Mouse (Mus musculus) lung, embryonic 14.5 days (tissue): ENCODE measurements around the gene Sebox. TPM values are rescaled to one million over a fixed set of nuclear protein-coding genes. Genes with fewer than 3 reads are reported as not detected.

Experiments
- ATAC-seq: fragments of 200-750 bp; cut with Nextera tagmentation; 2 replicates; pipeline ENCODE4 v1.8.0; 2017; ENCODE audit warnings: mild to moderate bottlenecking, moderate TSS enrichment, moderate library complexity; ENCODE audit not compliant: insufficient read depth
- DNase-seq: peaks from one replicate; pipeline ENCODE4 v3.0.0-alpha.2; 2015
- H3K27ac ChIP-seq: fragments of 300-500 bp; sonication (generic); 2 replicates; pipeline ENCODE4 v1.5.1; 2014; ENCODE audit warnings: low read depth, mild to moderate bottlenecking, moderate library complexity
- H3K27me3 ChIP-seq: fragments of 300-500 bp; sonication (generic); 2 replicates; pipeline ENCODE4 v1.6.1; 2014; ENCODE audit warnings: low read length, control low read depth; ENCODE audit not compliant: insufficient read depth
- H3K36me3 ChIP-seq: fragments of 300-500 bp; sonication (generic); 2 replicates; pipeline ENCODE4 v1.6.1; 2014; ENCODE audit warnings: control low read depth; ENCODE audit not compliant: insufficient read depth
- H3K4me1 ChIP-seq: fragments of 300-500 bp; sonication (generic); 2 replicates; pipeline ENCODE4 v1.6.1; 2014; ENCODE audit warnings: antibody characterized with exemption, control low read depth; ENCODE audit not compliant: insufficient read depth
- H3K4me2 ChIP-seq: fragments of 300-500 bp; sonication (generic); 2 replicates; pipeline ENCODE4 v1.6.1; 2014; ENCODE audit warnings: mild to moderate bottlenecking
- H3K4me3 ChIP-seq: fragments of 300-500 bp; sonication (generic); 2 replicates; pipeline ENCODE4 v1.5.1; 2014; ENCODE audit warnings: low read depth, low read length
- H3K9ac ChIP-seq: fragments of 300-500 bp; sonication (generic); 2 replicates; pipeline ENCODE4 v1.6.1; 2014
- H3K9me3 ChIP-seq: fragments of 300-500 bp; sonication (generic); 2 replicates; pipeline ENCODE4 v1.6.1; 2016; ENCODE audit warnings: low read depth, low read length, control low read depth
- CTCF ChIP-seq: IDR thresholded peaks from 2 replicates; pipeline ENCODE4 v1.5.1; 2016; ENCODE audit warnings: antibody characterized with exemption, low read depth
- WGBS: fragments of 180-500 bp; shearing (Covaris S2); extraction: QIAGEN DNeasy Blood & Tissue Kit; methylation state at CpG from one replicate; pipeline ENCODE4 v1.1.7; 2014; 5-methylcytosine and 5-hydroxymethylcytosine counted together
- polyA plus RNA-seq: library from polyadenylated mRNA; unstranded; fragments of >200 nt; fragmentation: Nextera tagmentation; extraction: Ambion mirVana; gene quantifications from 2 replicates; pipeline ENCODE4 v1.2.1, GENCODE M21; 2014

Gene Sebox
- polyA plus RNA-seq, 1 experiment from 2014 or later = not detected

- 0 out of 2 replicates have a peak, but pooled peaks cover 10% of the 10 kb centered on the region for H3K4me1 ChIP-seq
- H3K9me3 ChIP-seq = no peaks in the 10 kb centered on the region
- peaks cover 39% of the 10 kb centered on the region for H3K36me3 ChIP-seq
- no peaks in the 10 kb centered on the region for H3K27me3 ChIP-seq
- H3K4me2 ChIP-seq = no peak overlapping the region
- no peak overlapping the region for H3K27ac ChIP-seq
- TF ChIP-seq CTCF = peak; percentile 56
- WGBS = 81% methylated on average over 5 of the region's 5 CpGs
- peak; percentile 43 for DNase-seq
- ATAC-seq = no peak
- no peak overlapping the region for H3K4me3 ChIP-seq
- no peak overlapping the region for H3K9ac ChIP-seq
These were observed 5.9 kb downstream of the Sebox start for GRCm38 (mm10) chr11:78509148-78509547.

GRCm38 (mm10) chr11:78512025-78512957, 9.0 kb downstream of the Sebox start, which contains the start of the genes Tmem199 and Poldip2:
TSS of gene Tmem199 (minus strand) at chr11:78512172.
TSS of gene Poldip2 (plus strand) at chr11:78512193.
- peak; percentile 97 for DNase-seq
- Histone ChIP-seq H3K27me3 (no peaks in the 10 kb centered on the region), H3K4me2 (peak within 1 kb of the TSS; percentile 74), H3K4me1 (0 out of 2 replicates have a peak, but pooled peaks cover 10% of the 10 kb centered on the region), H3K36me3 (peaks cover 54% of the 10 kb centered on the region), H3K4me3 (peak within 1 kb of the TSS; percentile 93), H3K9ac (peak within 1 kb of the TSS; percentile 96), H3K9me3 (no peaks in the 10 kb centered on the region), H3K27ac (peak within 1 kb of the TSS; percentile 68)
- TF ChIP-seq CTCF = no peak
- ATAC-seq = peak; percentile 98
- WGBS = under 1% methylated on average over 66 of the region's 67 CpGs

GRCm38 (mm10) chr11:78513106-78513790, 10.0 kb downstream of the Sebox start:
- Histone ChIP-seq H3K27me3 (no peaks in the 10 kb centered on the region), H3K4me1 (0 out of 2 replicates have a peak, but pooled peaks cover 10% of the 10 kb centered on the region), H3K9me3 (no peaks in the 10 kb centered on the region), H3K4me3 (peak overlapping the region; percentile 93), H3K9ac (peak overlapping the region; percentile 96), H3K4me2 (peak overlapping the region; percentile 74), H3K36me3 (peaks cover 54% of the 10 kb centered on the region), H3K27ac (0 out of 2 replicates have a peak overlapping the region, but pooled peaks have one; percentile 16)
- DNase-seq = no peak
- TF ChIP-seq CTCF = no peak
- ATAC-seq = no peak
- 70% methylated on average over 3 of the region's 3 CpGs for WGBS

DNA sequence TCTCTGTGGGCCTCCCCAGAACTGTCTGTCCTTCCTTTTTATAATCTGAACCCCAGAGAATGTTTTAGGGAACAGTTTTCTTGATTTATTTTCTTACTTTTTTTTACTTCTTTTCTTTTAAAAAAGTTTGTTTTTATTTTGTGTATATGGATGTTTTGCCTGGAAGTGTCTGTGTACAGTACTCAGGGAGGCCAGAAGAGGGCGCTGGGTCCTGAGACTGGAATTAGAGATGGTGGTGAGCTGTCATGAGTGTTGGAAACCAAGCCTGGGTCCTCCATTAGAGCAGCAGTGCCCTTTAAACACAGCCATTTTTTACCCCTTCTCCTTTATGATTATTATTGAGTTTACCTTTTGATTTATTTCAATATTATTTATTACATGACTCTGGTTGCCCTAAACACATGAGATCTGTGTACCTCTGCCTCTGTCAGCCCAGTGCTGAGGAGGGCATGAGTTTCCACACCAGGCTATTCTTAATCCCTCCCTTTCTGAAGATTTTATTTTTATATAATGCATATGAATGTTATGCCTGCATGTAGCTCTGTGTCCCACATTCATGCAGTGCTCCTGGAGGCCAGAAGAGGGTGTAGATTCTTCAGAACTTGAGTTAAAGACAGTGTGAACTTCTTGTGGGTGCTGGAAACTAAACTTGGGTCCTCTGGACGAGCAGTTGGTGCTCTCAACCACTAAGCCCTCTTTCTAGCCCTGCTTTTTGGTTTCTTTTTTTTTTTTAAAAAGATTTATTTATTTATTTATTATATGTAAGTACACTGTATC, 12.5 kb downstream of the Sebox start:
- ATAC-seq (no peak), DNase-seq (no peak)
- Histone ChIP-seq H3K4me2 (no peak overlapping the region), H3K4me3 (no peak overlapping the region), H3K27ac (no peak overlapping the region), H3K9ac (no peak overlapping the region), H3K36me3 (peaks cover 65% of the 10 kb centered on the region), H3K4me1 (0 out of 2 replicates have a peak, but pooled peaks cover 10% of the 10 kb centered on the region), H3K9me3 (no peaks in the 10 kb centered on the region), H3K27me3 (no peaks in the 10 kb centered on the region)
- peak; percentile 36 for TF ChIP-seq CTCF
- WGBS = 64% methylated on average over 2 of the region's 2 CpGs

DNA sequence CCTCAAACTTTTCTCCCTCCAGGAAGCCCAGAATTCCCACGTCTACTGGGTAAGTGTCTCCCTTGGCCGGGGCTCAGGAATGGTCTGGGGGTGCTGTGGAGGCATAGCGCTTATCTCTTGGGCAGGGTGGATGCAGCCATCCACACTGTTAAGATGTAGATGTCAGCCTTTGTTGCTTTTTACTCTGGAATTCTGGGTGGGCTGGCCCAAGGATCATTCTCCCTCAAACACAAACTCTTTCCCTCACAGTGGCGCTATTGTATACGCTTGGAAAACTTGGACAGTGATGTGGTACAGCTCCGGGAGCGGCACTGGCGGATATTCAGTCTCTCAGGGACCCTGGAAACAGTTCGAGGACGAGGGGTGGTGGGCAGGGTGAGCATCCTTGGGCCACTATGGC, 15.7 kb downstream of the Sebox start:
- ATAC-seq = no peak

GRCm38 (mm10) chr11:78521880-78522279, 18.6 kb downstream of the Sebox start:
- 81% methylated on average over 3 of the region's 3 CpGs for WGBS
- ATAC-seq (no peak), DNase-seq (no peak)
- no peak for TF ChIP-seq CTCF
- Histone ChIP-seq H3K36me3 (peaks cover 95% of the 10 kb centered on the region), H3K4me1 (no peaks in the 10 kb centered on the region), H3K9me3 (no peaks in the 10 kb centered on the region), H3K9ac (no peak overlapping the region), H3K27ac (no peak overlapping the region), H3K4me3 (no peak overlapping the region), H3K4me2 (no peak overlapping the region), H3K27me3 (no peaks in the 10 kb centered on the region)

More for the DNA sequence above, 15.7 kb downstream of the Sebox start:
- TF ChIP-seq CTCF = no peak
- 89% methylated on average over 10 of the region's 10 CpGs for WGBS
- DNase-seq = no peak
- no peak overlapping the region for H3K4me3 ChIP-seq
- H3K4me1 ChIP-seq = no peaks in the 10 kb centered on the region
- H3K27ac ChIP-seq = no peak overlapping the region
- no peaks in the 10 kb centered on the region for H3K27me3 ChIP-seq
- H3K9me3 ChIP-seq = no peaks in the 10 kb centered on the region
- no peak overlapping the region for H3K4me2 ChIP-seq
- no peak overlapping the region for H3K9ac ChIP-seq
- peaks cover 94% of the 10 kb centered on the region for H3K36me3 ChIP-seq
